In the genomic region with DNA sequence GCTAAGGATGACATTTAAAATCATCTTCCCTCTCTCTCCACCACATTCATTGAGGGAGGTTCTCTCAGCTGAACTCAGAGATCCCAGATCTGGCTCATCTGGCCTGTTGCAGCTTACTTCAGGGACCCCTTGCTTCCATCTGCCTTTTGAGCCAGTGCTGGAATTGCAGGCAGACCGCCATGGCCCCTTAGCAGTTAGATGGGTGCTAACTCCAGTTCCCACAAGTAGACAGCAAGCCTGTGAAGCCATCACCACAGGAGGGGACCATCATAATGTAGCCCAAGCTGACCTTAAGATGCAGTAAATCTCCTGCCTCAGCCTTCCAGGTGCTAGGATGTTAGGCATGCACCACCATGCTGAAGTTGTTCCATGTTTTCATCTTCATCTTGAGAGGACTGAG, we compare ENCODE assay signal across 33 mouse cellular contexts.
"Had no signal": no experiment of that assay in that cellular context is flagged by ENCODE, and none has a peak within 500 bp of the region (broad histone marks: within the 10 kb centered on the region; RNA-seq: fewer than 3 reads in every experiment).

No protein-coding gene starts in this region.

- H3K27me3 ChIP-seq: heart, embryonic 12.5 days; heart, embryonic 13.5 days; heart, embryonic 15.5 days; hindbrain, embryonic 12.5 days; hindbrain, embryonic 13.5 days; hindbrain, embryonic 15.5 days; intestine, embryonic 15.5 days; kidney, embryonic 15.5 days had no signal

- H3K36me3 ChIP-seq: heart, embryonic 10.5 days; heart, embryonic 12.5 days; heart, embryonic 13.5 days; heart, embryonic 15.5 days; hindbrain, embryonic 12.5 days; hindbrain, embryonic 13.5 days; hindbrain, embryonic 15.5 days; intestine, embryonic 15.5 days; kidney, embryonic 15.5 days had no signal

- ATAC-seq: hindbrain, embryonic 16.5 days; inflammation-experienced regulatory T-cells, adult 6 months; intestine, embryonic 15.5 days; intestine, embryonic 16.5 days; intestine, postnatal 0 days had no signal

- H3K27ac ChIP-seq: heart, embryonic 10.5 days; heart, embryonic 13.5 days; heart, embryonic 15.5 days; hindbrain, embryonic 12.5 days; hindbrain, embryonic 13.5 days; hindbrain, embryonic 14.5 days; hindbrain, embryonic 15.5 days; intestine, embryonic 15.5 days; kidney, embryonic 15.5 days; kidney, postnatal 0 days; layer of hippocampus, adult 2 months; left cerebral cortex, adult 2 months had no signal

- H3K4me1 ChIP-seq: hindbrain, embryonic 12.5 days; hindbrain, embryonic 15.5 days; intestine, embryonic 15.5 days; kidney, embryonic 15.5 days had no signal

- H3K9me3 ChIP-seq: heart, embryonic 10.5 days; heart, embryonic 12.5 days; heart, embryonic 13.5 days; heart, embryonic 15.5 days; hindbrain, embryonic 12.5 days; hindbrain, embryonic 13.5 days; hindbrain, embryonic 15.5 days; intestine, embryonic 15.5 days; kidney, embryonic 15.5 days had no signal

- DNase-seq: heart, postnatal 10 days; heart, postnatal 36 days; heart, postnatal 4 days; kidney, adult 11 months; kidney, adult 18-20 months; kidney, adult 2 months; kidney, adult 8-10 months; kidney, adult 9 months; kidney, postnatal 10 days; kidney, postnatal 14 days; kidney, postnatal 25 days; kidney, postnatal 36 days; kidney, postnatal 4 days; layer of hippocampus, adult 9-11 months; layer of hippocampus, postnatal 36 days had no signal

- H3K9ac ChIP-seq: heart, embryonic 12.5 days; heart, embryonic 13.5 days; heart, embryonic 15.5 days; hindbrain, embryonic 12.5 days; hindbrain, embryonic 13.5 days; hindbrain, embryonic 14.5 days; hindbrain, embryonic 15.5 days; intestine, embryonic 15.5 days; kidney, embryonic 15.5 days had no signal

- H3K4me3 ChIP-seq: heart, embryonic 10.5 days; heart, embryonic 12.5 days; heart, embryonic 13.5 days; heart, embryonic 15.5 days; hindbrain, embryonic 12.5 days; hindbrain, embryonic 13.5 days; hindbrain, embryonic 15.5 days; intestine, embryonic 15.5 days; kidney, embryonic 15.5 days; layer of hippocampus, adult 2 months; left cerebral cortex, adult 2 months had no signal

- H3K4me2 ChIP-seq: heart, embryonic 11.5 days; heart, embryonic 12.5 days; heart, embryonic 13.5 days; heart, embryonic 15.5 days; hindbrain, embryonic 12.5 days; hindbrain, embryonic 13.5 days; hindbrain, embryonic 14.5 days; hindbrain, embryonic 15.5 days; intestine, embryonic 15.5 days; kidney, embryonic 15.5 days had no signal
